Mouse (Mus musculus) heart, postnatal 36 days (tissue): ENCODE measurements at regions not wholly inside any gene's neighbourhood (a gene's known extent, or its start where the extent isn't known, plus 50 kb on each side); places are given as distances from the start of the nearest gene placed in this dataset.
"Not testable (repeated sequence)": the region's sequence is repeated elsewhere in the genome, so short reads cannot be mapped to it uniquely, and the experiment has no call there.

Experiments used
- DNase-seq, 2 experiments: peaks; one replicate each; pipeline ENCODE4 v3.0.0; 2021 to 2022
- intact Hi-C: fragments of 180-260 bp; cut with DNase I; formaldehyde crosslinking; loops from one replicate; pipeline ENCODE4 v1.15.1; 2025

GRCm38 (mm10) chr17:9258646-9259170 is 163.2 kb upstream of the Gm17728 start:
- DNase-seq, result no peak
- intact Hi-C loops, result no loop called here

- intact Hi-C loops, result no loop called here
- no peak for DNase-seq
Observed at GRCm38 (mm10) chr17:9268776-9269175, 153.1 kb upstream of the Gm17728 start.

DNA sequence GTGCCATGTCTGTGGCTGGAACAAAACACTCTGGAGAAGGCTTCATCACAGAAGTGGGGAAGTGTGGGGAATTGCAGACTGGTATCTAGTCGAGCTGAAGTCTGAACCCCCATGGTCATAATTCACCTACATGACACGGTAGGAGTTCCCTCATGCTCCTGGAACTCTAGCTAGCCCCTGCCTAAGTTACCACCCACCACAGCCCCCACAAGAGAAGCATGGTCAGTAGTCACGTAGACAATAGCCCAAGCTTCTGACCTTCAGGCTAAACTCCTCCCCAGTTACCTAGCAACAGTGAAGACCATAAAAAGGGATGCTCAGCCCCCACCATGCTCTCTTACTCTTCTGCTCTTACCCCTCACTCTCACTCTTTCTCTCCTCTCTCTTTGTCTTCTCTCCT is 143.8 kb upstream of the Gm17728 start:
- intact Hi-C loops, DNase-seq: not testable (repeated sequence)

GRCm38 (mm10) chr17:9279481-9279880 is 142.4 kb upstream of the Gm17728 start:
- no peak for DNase-seq
- intact Hi-C loops, result no loop called here

DNA sequence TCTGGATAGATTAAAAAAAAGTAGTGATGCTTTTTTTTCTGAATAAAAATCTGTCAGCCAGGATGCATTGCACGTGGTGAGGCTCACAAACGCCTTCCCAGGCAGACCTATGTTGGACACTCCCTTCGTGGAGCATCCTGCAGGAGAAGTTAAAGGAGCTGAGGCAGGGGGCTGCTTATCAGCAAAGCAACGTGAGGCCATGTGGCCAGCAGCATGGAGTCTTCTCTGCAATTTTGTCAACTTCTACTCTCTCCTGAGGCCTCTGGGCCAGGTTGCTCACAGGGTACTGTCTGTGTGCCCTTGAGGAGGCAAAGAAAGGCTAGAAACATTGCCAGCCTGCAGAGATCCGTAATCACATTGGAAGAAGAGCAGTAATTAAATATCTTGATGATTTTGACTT is 140.0 kb upstream of the Gm17728 start:
- no peak for DNase-seq
- intact Hi-C loops, result no loop called here

DNA sequence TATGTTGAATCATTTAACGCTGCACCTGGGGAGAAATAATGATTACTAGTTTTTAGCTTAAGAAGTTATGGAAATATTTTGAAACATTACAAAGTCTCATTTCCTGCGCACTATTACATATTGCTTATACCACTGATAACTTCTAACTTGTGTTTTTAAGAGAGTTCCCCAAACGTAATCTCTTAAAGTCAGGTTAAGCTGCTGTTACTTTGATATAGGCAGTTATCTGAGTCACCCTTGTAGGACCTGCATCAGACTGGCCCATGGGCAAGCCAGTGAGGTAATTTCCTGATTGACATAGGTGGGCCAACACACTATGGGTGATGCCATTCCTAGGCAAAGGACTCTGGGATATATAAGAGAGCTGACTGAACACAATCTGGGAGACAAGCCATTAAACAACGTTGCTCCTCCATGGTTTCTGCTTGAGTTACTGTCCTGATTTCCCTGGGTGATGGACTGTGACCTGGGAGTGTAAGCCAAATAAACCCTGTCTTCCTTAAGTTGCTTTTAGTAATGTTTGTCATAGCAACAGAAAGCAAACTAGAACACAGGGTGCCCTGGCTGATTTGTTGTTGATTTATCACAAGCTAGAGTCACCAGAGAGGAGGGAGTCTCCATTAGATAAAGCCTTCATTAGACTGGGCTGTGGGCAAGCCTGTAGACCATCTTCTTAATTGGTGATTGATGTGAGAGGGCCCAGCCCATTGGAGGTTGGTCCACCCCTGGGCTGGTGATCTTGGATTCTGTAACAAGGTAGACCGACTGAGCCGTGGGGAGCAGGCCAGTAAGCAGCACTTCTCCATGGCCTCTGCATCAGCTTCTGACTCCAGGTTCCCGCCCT is 139.3 kb upstream of the Gm17728 start:
- intact Hi-C loops, result no loop called here
- DNase-seq, result no peak

DNA sequence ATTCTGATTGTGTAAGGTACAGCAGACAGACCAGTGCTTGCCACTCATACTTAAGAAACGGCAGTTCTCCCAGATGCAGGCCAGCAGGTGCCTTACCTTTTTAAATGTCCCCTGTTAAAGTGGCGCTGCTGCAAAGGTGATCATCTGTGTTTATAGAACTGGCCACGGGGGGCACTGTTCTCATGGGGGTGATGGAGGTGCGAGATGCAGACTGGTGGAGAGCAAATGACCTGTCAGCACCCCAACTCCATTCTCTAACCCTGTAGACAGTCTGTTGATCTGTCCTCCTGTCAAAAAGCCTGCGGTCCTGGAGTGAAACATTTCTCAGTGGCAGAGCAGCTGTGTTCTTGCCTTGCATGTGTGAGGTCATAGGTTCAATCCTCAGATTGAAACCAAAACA is 135.4 kb upstream of the Gm17728 start:
- DNase-seq, result no peak
- intact Hi-C loops, result no loop called here

GRCm38 (mm10) chr17:9286834-9287233 is 135.0 kb upstream of the Gm17728 start:
- no peak for DNase-seq
- intact Hi-C loops, result no loop called here

DNA sequence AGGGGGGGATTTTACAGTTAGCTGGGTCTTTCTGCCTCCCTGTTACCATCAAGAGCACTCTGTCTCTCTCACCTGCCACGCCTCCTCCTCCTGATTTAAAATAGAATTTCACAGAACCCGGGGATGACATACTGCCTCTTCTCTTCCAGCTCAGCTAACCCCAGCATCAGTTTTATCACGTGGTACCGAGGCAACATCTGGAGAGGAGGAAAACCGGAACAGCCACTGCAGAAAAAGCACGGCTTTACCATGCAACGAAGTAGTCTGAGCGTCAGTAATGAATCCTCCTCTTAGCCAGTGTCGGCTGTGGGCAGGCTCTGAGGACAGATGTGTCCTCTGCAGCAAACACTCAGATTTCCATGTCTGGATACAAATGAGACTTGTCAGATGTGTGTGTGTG is 134.2 kb upstream of the Gm17728 start:
- DNase-seq, result no peak
- intact Hi-C loops, result no loop called here

DNA sequence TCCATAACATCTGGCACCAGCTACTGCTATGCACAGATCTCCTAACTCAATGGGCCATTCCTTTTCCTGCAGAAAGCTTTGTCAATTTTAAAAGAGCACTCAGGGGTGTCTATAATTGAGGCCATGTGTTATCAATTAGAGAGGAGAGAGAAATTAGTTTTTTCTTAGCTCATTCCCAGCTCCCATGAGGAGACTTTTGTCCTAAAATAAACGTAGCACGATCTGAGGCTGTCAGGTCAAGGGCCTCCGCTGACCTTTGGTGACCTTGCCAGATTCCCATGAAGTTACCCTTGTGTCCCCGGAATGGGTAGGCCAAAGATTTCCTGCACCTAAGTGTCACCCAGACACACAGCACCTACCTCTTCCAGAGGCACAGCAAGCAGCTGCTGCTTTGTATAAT is 130.3 kb upstream of the Gm17728 start:
- DNase-seq, result no peak
- intact Hi-C loops, result no loop called here

DNA sequence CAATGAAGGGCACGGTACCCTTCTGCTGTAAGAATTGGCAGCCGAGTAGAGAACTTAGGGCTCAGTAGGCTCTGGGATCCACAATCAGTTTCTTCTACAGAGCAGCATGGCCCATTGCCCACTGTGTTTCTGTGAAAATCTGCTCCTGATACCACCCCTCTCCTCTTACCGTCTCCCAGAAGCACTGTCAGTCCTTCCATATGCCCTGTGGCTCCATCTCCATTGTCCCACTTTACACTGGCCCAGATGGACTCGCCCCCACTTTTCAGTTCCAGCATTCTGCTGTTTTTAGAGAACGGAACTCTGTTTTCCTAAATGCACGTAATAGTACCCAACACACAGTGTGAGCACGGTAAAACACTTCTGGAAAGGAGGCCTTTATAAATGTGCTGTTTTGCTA is 129.6 kb upstream of the Gm17728 start:
- intact Hi-C loops, result no loop called here

DNA sequence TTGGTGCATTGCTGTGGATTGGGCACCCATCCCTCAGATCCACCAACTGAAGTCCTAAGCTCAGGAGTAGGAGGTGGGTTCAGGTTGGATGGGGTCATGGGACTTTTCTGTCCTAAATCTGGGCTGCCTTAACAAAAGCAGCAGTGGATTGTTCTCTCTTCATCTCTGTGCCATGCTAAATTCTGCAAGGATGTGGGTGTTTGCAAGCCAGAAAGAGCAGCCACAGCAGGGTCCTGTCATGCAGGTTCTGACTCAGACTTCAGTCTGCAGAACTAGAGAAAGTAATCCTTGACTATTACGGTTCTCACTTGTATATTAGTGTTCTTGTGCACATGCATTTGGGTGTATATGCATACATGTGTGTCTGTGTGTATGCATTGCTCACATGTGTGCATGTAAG is 125.5 kb upstream of the Gm17728 start:
- intact Hi-C loops, result no loop called here
- DNase-seq, result no peak

More for the DNA sequence above, 129.6 kb upstream of the Gm17728 start:
- DNase-seq, result no peak

DNA sequence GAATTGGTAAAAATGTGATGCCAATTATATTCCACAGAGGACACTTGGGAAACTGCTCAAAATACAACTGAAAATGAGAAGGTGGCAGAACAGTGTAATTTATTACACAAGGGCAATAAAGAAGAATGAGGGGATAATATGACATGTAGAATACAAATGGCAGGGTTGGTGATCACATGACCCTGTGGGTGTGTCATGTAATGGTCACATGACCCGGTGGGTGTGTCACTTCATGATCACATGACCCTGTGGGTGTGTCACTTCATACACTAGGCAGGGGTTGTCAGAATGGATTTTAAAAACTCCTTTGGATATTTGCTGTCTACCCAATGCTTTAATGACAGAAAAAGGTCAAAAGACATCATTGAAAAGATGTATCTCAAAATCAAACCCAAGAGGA is 123.6 kb upstream of the Gm17728 start:
- intact Hi-C loops, result no loop called here
- DNase-seq, result no peak

DNA sequence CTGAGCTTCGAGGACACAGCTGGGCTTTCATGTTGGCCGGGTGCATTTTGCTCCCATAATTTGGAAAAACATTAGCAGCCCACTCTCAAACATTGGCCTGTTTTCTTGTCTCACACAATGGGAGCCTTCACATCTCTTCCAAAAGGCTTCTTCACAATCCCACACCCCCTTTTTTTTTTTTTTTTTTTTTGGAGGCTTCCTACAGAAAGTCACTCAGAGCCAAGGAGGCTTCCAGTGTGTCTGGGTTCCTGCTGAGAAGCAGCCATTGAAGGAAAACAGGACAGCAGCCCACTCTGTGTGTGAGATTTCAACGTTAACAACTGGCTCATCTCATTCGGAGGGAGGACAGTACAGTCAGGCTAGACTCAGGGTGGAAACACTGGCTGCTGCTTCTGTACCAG is 120.8 kb upstream of the Gm17728 start:
- intact Hi-C loops, result no loop called here
- no peak for DNase-seq

DNA sequence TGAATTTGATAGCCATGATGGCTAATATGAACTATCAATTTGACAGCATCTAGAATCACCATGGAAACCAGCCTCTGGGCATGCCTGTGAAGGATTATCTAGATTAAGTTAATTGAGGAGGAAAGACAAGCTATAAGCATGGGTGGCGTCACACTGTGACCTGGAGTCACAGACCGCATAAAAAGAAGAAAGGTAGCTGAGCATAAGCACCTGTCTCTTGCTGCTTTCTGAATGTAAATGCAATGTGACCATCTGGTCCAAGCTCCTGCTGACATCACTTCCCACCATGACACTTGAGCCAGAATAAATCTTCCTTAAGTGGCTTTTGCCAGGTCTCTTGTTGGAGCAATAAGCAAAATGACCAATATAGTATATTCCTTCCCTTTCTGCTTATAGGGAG is 113.4 kb upstream of the Gm17728 start:
- DNase-seq, result no peak
- intact Hi-C loops, result no loop called here

DNA sequence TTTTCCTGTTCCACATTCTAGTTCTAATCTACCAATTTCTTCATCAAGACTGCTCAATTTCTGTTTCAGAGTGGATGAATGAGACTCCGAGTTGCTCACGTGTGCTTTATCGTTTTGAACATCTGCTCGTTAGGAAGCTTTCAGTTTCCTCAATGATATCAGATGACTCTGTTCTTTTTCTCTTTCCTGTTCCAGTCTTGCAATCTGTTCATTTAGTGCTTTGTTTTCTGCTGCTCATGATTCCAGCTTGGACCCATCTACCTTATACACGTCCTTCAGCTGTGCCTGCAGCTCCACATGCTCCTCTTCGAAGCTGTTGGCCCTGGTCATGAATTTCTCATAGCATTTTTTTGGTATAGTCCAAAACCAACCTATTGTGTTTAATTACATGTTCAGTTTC is 99.1 kb upstream of the Gm17728 start:
- intact Hi-C loops, result no loop called here
- no peak for DNase-seq

- intact Hi-C loops, result no loop called here
- no peak for DNase-seq
Observed at GRCm38 (mm10) chr17:9328886-9329455, 92.9 kb upstream of the Gm17728 start.

GRCm38 (mm10) chr17:9357572-9358159 is 64.2 kb upstream of the Gm17728 start:
- intact Hi-C loops, result no loop called here
- DNase-seq, result no peak
